Mouse (Mus musculus) frontal cortex, adult 2 months (tissue): Measurements from ENCODE around the gene Elf5. TPM values are rescaled to one million over a fixed set of nuclear protein-coding genes. Genes with fewer than 3 reads are reported as not detected.

Experiments
- DNase-seq, 2 experiments: peaks; one replicate each; pipeline ENCODE4 v3.0.0; 2022; ENCODE audit warnings: low spot score in 1 of 2; ENCODE audit errors: extremely low spot score in 1 of 2
- polyA plus RNA-seq: library from polyadenylated mRNA; depleted of rRNA; stranded (reverse); fragments of >200 nt; gene quantifications from 2 replicates; pipeline ENCODE4 v1.2.3, GENCODE M21; 2012

The Elf5 gene
- polyA plus RNA-seq, 1 experiment = 0.54 TPM

- no peak for DNase-seq
These were observed 21.3 kb downstream of the Elf5 start for GRCm38 (mm10) chr2:103432695-103433275.

GRCm38 (mm10) chr2:103435110-103435509 lies 23.6 kb downstream of the Elf5 start:
- peak in 1 of 2 experiments; percentile 20 for DNase-seq

- no peak for DNase-seq
These were observed 25.0 kb downstream of the Elf5 start for GRCm38 (mm10) chr2:103436534-103436933.

GRCm38 (mm10) chr2:103439071-103439622 lies 27.7 kb downstream of the Elf5 start:
- DNase-seq = no peak

GRCm38 (mm10) chr2:103439710-103440109 lies 28.2 kb downstream of the Elf5 start:
- DNase-seq = peak; percentile 44 to 88

GRCm38 (mm10) chr2:103445776-103446175 lies 34.3 kb downstream of the Elf5 start:
- DNase-seq = peak in 1 of 2 experiments; percentile 72

- DNase-seq = no peak
These were observed 34.8 kb downstream of the Elf5 start for GRCm38 (mm10) chr2:103446326-103446725.

- DNase-seq = no peak
These were observed 37.6 kb downstream of the Elf5 start for GRCm38 (mm10) chr2:103448947-103449560.

GRCm38 (mm10) chr2:103449813-103450212 lies 38.3 kb downstream of the Elf5 start:
- no peak for DNase-seq

- DNase-seq = no peak
These were observed 38.8 kb downstream of the Elf5 start for GRCm38 (mm10) chr2:103450267-103450666.

GRCm38 (mm10) chr2:103452550-103452949 lies 41.1 kb downstream of the Elf5 start:
- DNase-seq = peak in 1 of 2 experiments; percentile 36

- DNase-seq = no peak
These were observed 44.3 kb downstream of the Elf5 start for GRCm38 (mm10) chr2:103455748-103456147.

GRCm38 (mm10) chr2:103456646-103457045 lies 45.2 kb downstream of the Elf5 start:
- peak; percentile 73 to 95 for DNase-seq

- no peak for DNase-seq
These were observed 45.6 kb downstream of the Elf5 start for GRCm38 (mm10) chr2:103457048-103457447.

GRCm38 (mm10) chr2:103457628-103458027 lies 46.1 kb downstream of the Elf5 start:
- peak in 1 of 2 experiments; percentile 26 for DNase-seq

- DNase-seq = no peak
These were observed 47.6 kb downstream of the Elf5 start for GRCm38 (mm10) chr2:103459069-103459468.

GRCm38 (mm10) chr2:103461210-103461609 lies 49.7 kb downstream of the Elf5 start:
- no peak for DNase-seq

GRCm38 (mm10) chr2:103461743-103462142 lies 50.3 kb downstream of the Elf5 start:
- no peak for DNase-seq

GRCm38 (mm10) chr2:103462746-103463145 lies 51.3 kb downstream of the Elf5 start:
- DNase-seq = no peak

- DNase-seq = no peak
These were observed 53.0 kb downstream of the Elf5 start for GRCm38 (mm10) chr2:103464524-103464923.

GRCm38 (mm10) chr2:103465429-103465828 lies 53.9 kb downstream of the Elf5 start:
- DNase-seq = no peak

- no peak for DNase-seq
These were observed 54.8 kb downstream of the Elf5 start for GRCm38 (mm10) chr2:103466272-103466671.
